Mouse (Mus musculus) hindbrain, postnatal 0 days (tissue): ENCODE results near the gene Sorcs3. TPM values are rescaled to one million over a fixed set of nuclear protein-coding genes. Genes with fewer than 3 reads are reported as not detected.
A peak's percentile ranks its signal among the peaks of the same experiment; 100 is the strongest.

Experiments
- ATAC-seq: fragments of 200-750 bp; cut with Nextera tagmentation; 2 replicates; pipeline ENCODE4 v1.8.0; 2017; ENCODE audit warnings: mild to moderate bottlenecking, moderate TSS enrichment, moderate library complexity
- DNase-seq: peaks from one replicate; pipeline ENCODE4 v3.0.0-alpha.2; 2015; ENCODE audit warnings: low spot score
- H3K27ac ChIP-seq: fragments of 300-500 bp; sonication (generic); 2 replicates; pipeline ENCODE4 v1.5.1; 2014; ENCODE audit warnings: mild to moderate bottlenecking
- H3K27me3 ChIP-seq: fragments of 300-500 bp; sonication (generic); 2 replicates; pipeline ENCODE4 v1.6.1; 2014; ENCODE audit warnings: low read length, mixed read lengths; ENCODE audit not compliant: insufficient read depth
- H3K36me3 ChIP-seq: fragments of 300-500 bp; sonication (generic); 2 replicates; pipeline ENCODE4 v1.6.1; 2014; ENCODE audit warnings: low read length, mixed read lengths; ENCODE audit not compliant: insufficient read depth
- H3K4me1 ChIP-seq: fragments of 300-500 bp; sonication (generic); 2 replicates; pipeline ENCODE4 v1.6.1; 2014; ENCODE audit warnings: antibody characterized with exemption, low read length, mixed read lengths; ENCODE audit not compliant: insufficient read depth
- H3K4me2 ChIP-seq: fragments of 300-500 bp; sonication (generic); 2 replicates; pipeline ENCODE4 v1.6.1; 2014; ENCODE audit warnings: low read depth, mild to moderate bottlenecking, low read length, moderate library complexity, mixed read lengths
- H3K4me3 ChIP-seq: fragments of 300-500 bp; sonication (generic); 2 replicates; pipeline ENCODE4 v1.5.1; 2014; ENCODE audit warnings: low read length
- H3K9ac ChIP-seq: fragments of 300-500 bp; sonication (generic); replicated peaks from 2 replicates; pipeline ENCODE4 v1.6.1; 2014; ENCODE audit warnings: mild to moderate bottlenecking, low read length, moderate library complexity, mixed read lengths
- H3K9me3 ChIP-seq: fragments of 300-500 bp; sonication (generic); 2 replicates; pipeline ENCODE4 v1.6.1; 2016; ENCODE audit warnings: low read length, mixed read lengths
- CTCF ChIP-seq: IDR thresholded peaks from 2 replicates; pipeline ENCODE4 v1.5.1; 2016; ENCODE audit warnings: antibody characterized with exemption, control low read depth, low read depth
- WGBS: fragments of 180-500 bp; shearing (Covaris S2); extraction: QIAGEN DNeasy Blood & Tissue Kit; methylation state at CpG from one replicate; pipeline ENCODE4 v1.1.7; 2014; 5-methylcytosine and 5-hydroxymethylcytosine counted together
- polyA plus RNA-seq: library from polyadenylated mRNA; unstranded; fragments of >200 nt; fragmentation: Nextera tagmentation; extraction: Ambion mirVana; gene quantifications from 2 replicates; pipeline ENCODE4 v1.2.1, GENCODE M21; 2015
- total RNA-seq: library from RNA; depleted of rRNA; stranded (reverse); fragments of >200 nt; gene quantifications from 2 replicates; pipeline ENCODE4 v1.2.3, GENCODE M21; 2014

The Sorcs3 gene
- total and polyA plus RNA-seq, 2 experiments from 2014 or later = 11.5 to 19.7 TPM

GRCm38 (mm10) chr19:48545421-48546132 is 339.8 kb downstream of the Sorcs3 start:
- H3K4me1 ChIP-seq = no peaks in the 10 kb centered on the region
- H3K4me2 ChIP-seq = no peak overlapping the region
- H3K4me3 ChIP-seq = no peak overlapping the region
- no peaks in the 10 kb centered on the region for H3K27me3 ChIP-seq
- DNase-seq = no peak
- no peak for TF ChIP-seq CTCF
- no peak for ATAC-seq
- no peak overlapping the region for H3K9ac ChIP-seq
- no peaks in the 10 kb centered on the region for H3K36me3 ChIP-seq
- 80% methylated on average over 7 of the region's 7 CpGs for WGBS
- no peak overlapping the region for H3K27ac ChIP-seq
- H3K9me3 ChIP-seq = no peaks in the 10 kb centered on the region

GRCm38 (mm10) chr19:48546133-48546448 is 340.3 kb downstream of the Sorcs3 start:
- Histone ChIP-seq H3K4me3 (no peak overlapping the region), H3K9ac (no peak overlapping the region), H3K27ac (no peak overlapping the region), H3K4me1 (no peaks in the 10 kb centered on the region), H3K36me3 (no peaks in the 10 kb centered on the region), H3K4me2 (no peak overlapping the region), H3K9me3 (no peaks in the 10 kb centered on the region), H3K27me3 (no peaks in the 10 kb centered on the region)
- no peak for ATAC-seq
- no peak for TF ChIP-seq CTCF
- no peak for DNase-seq
- 84% methylated on average over 2 of the region's 2 CpGs for WGBS

- DNase-seq (peak; percentile 18), ATAC-seq (no peak)
- H3K36me3 ChIP-seq = no peaks in the 10 kb centered on the region
- no peak overlapping the region for H3K9ac ChIP-seq
- no peaks in the 10 kb centered on the region for H3K9me3 ChIP-seq
- H3K4me1 ChIP-seq = no peaks in the 10 kb centered on the region
- H3K4me3 ChIP-seq = no peak overlapping the region
- TF ChIP-seq CTCF = no peak
- H3K4me2 ChIP-seq = no peak overlapping the region
- H3K27ac ChIP-seq = no peak overlapping the region
- 26% methylated on average over 9 of the region's 9 CpGs for WGBS
- H3K27me3 ChIP-seq = no peaks in the 10 kb centered on the region
Observed at GRCm38 (mm10) chr19:48548143-48548881, 342.5 kb downstream of the Sorcs3 start.

GRCm38 (mm10) chr19:48559432-48559831 is 353.6 kb downstream of the Sorcs3 start:
- H3K9me3 ChIP-seq = no peaks in the 10 kb centered on the region
- H3K9ac ChIP-seq = no peak overlapping the region
- H3K27ac ChIP-seq = no peak overlapping the region
- DNase-seq (no peak), ATAC-seq (no peak)
- H3K4me2 ChIP-seq = no peak overlapping the region
- no peak overlapping the region for H3K4me3 ChIP-seq
- H3K27me3 ChIP-seq = no peaks in the 10 kb centered on the region
- no peaks in the 10 kb centered on the region for H3K36me3 ChIP-seq
- no peaks in the 10 kb centered on the region for H3K4me1 ChIP-seq
- TF ChIP-seq CTCF = no peak
- WGBS = 42% methylated on average over 2 of the region's 2 CpGs

GRCm38 (mm10) chr19:48575736-48576135 is 369.9 kb downstream of the Sorcs3 start:
- Histone ChIP-seq H3K27ac (no peak overlapping the region), H3K4me3 (no peak overlapping the region), H3K27me3 (no peaks in the 10 kb centered on the region), H3K9ac (no peak overlapping the region), H3K4me1 (no peaks in the 10 kb centered on the region), H3K4me2 (no peak overlapping the region), H3K9me3 (no peaks in the 10 kb centered on the region), H3K36me3 (no peaks in the 10 kb centered on the region)
- WGBS = 29% methylated on average over 1 of the region's 1 CpGs
- no peak for TF ChIP-seq CTCF
- DNase-seq (peak; percentile 13), ATAC-seq (no peak)

DNA sequence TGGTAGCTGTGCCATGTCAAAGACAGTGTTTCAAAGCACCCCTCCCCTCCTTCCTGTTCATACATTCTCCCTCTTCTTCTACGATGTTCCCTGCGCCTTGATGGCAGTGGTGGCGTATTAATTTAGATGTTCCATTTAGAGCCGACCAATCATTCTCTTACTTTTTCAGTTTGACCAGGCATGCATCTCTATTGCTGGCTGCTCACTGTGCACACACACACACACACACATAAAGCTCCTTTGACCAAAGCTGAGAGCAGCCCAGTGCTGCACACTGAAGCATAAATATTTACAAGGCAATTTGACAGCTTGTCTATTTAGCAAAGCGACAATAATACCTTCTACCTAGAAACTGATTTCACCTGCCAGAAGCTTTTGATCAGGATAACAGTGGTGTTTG is 371.3 kb downstream of the Sorcs3 start:
- ATAC-seq = peak; percentile 63
- no peak for TF ChIP-seq CTCF
- Histone ChIP-seq H3K27me3 (no peaks in the 10 kb centered on the region), H3K36me3 (no peaks in the 10 kb centered on the region), H3K4me1 (no peaks in the 10 kb centered on the region), H3K4me3 (no peak overlapping the region), H3K9ac (no peak overlapping the region), H3K9me3 (no peaks in the 10 kb centered on the region), H3K4me2 (no peak overlapping the region), H3K27ac (no peak overlapping the region)
- DNase-seq = peak; percentile 5
- 58% methylated on average over 5 of the region's 5 CpGs for WGBS
